Mouse (Mus musculus) midbrain, embryonic 11.5 days (tissue): ENCODE measurements around the gene Ror2. TPM values are rescaled to one million over a fixed set of nuclear protein-coding genes. Genes with fewer than 3 reads are reported as not detected.

ENCODE experiments used
- ATAC-seq: fragments of 200-750 bp; cut with Nextera tagmentation; 2 replicates; pipeline ENCODE4 v1.8.0; 2017; ENCODE audit warnings: moderate TSS enrichment, moderate library complexity; ENCODE audit not compliant: low FRiP score
- DNase-seq: peaks from one replicate; pipeline ENCODE4 v3.0.0; 2015; ENCODE audit warnings: low spot score; ENCODE audit errors: missing footprints
- H3K27ac ChIP-seq: fragments of 300-500 bp; sonication (generic); 2 replicates; pipeline ENCODE4 v1.5.1; 2014; ENCODE audit warnings: low read depth, low read length
- H3K27me3 ChIP-seq: fragments of 300-500 bp; sonication (generic); 2 replicates; pipeline ENCODE4 v1.6.1; 2014; ENCODE audit warnings: mild to moderate bottlenecking, low read length, moderate library complexity, mixed read lengths; ENCODE audit not compliant: control insufficient read depth, insufficient read depth
- H3K36me3 ChIP-seq: fragments of 300-500 bp; sonication (generic); 2 replicates; pipeline ENCODE4 v1.6.1; 2014; ENCODE audit warnings: mild to moderate bottlenecking, low read length, moderate library complexity, mixed read lengths; ENCODE audit not compliant: control insufficient read depth, insufficient read depth
- H3K4me1 ChIP-seq: fragments of 300-500 bp; sonication (generic); 2 replicates; pipeline ENCODE4 v1.6.1; 2014; ENCODE audit warnings: low read length; ENCODE audit not compliant: control insufficient read depth, insufficient read depth
- H3K4me2 ChIP-seq: fragments of 300-500 bp; sonication (generic); 2 replicates; pipeline ENCODE4 v1.6.1; 2014; ENCODE audit warnings: mild to moderate bottlenecking, moderate library complexity
- H3K4me3 ChIP-seq: fragments of 300-500 bp; sonication (generic); 2 replicates; pipeline ENCODE4 v1.5.1; 2014; ENCODE audit warnings: low read depth, low read length
- H3K9ac ChIP-seq: fragments of 300-500 bp; sonication (generic); 2 replicates; pipeline ENCODE4 v1.6.1; 2014; ENCODE audit warnings: low read length
- H3K9me3 ChIP-seq: fragments of 300-500 bp; sonication (generic); 2 replicates; pipeline ENCODE4 v1.6.1; 2016; ENCODE audit warnings: low read length; ENCODE audit not compliant: control insufficient read depth
- WGBS: fragments of 180-500 bp; shearing (Covaris S2); extraction: QIAGEN DNeasy Blood & Tissue Kit; methylation state at CpG from one replicate; pipeline ENCODE4 v1.1.7; 2014; 5-methylcytosine and 5-hydroxymethylcytosine counted together
- polyA plus RNA-seq: library from polyadenylated mRNA; unstranded; fragments of >200 nt; fragmentation: Nextera tagmentation; extraction: Ambion mirVana; gene quantifications from 2 replicates; pipeline ENCODE4 v1.2.1, GENCODE M21; 2014

Gene Ror2
- polyA plus RNA-seq, 1 experiment from 2014 or later, result 4.8 TPM

- DNase-seq (no peak), ATAC-seq (peak; percentile 63; the same call in 1 of the 2 replicates)
- H3K27me3 ChIP-seq, result no peaks in the 10 kb centered on the region
- H3K9me3 ChIP-seq, result no peaks in the 10 kb centered on the region
- H3K4me3 ChIP-seq, result no peak overlapping the region
- no peak overlapping the region for H3K9ac ChIP-seq
- 0 out of 2 replicates have a peak, but pooled peaks cover 3% of the 10 kb centered on the region for H3K4me1 ChIP-seq
- no peak overlapping the region for H3K27ac ChIP-seq
- H3K4me2 ChIP-seq, result no peak overlapping the region
- 76% methylated on average over 5 of the region's 5 CpGs for WGBS
- no peaks in the 10 kb centered on the region for H3K36me3 ChIP-seq
Measured at GRCm38 (mm10) chr13:53075006-53075405, 210.9 kb downstream of the Ror2 start.

- Histone ChIP-seq H3K27ac (no peak overlapping the region), H3K9me3 (no peaks in the 10 kb centered on the region), H3K4me2 (no peak overlapping the region), H3K27me3 (no peaks in the 10 kb centered on the region), H3K4me3 (no peak overlapping the region), H3K9ac (no peak overlapping the region), H3K4me1 (peaks cover 7% of the 10 kb centered on the region; the same call in 1 of the 2 replicates), H3K36me3 (no peaks in the 10 kb centered on the region)
- DNase-seq (no peak), ATAC-seq (no peak)
- WGBS, result 77% methylated on average over 22 of the region's 22 CpGs
Measured at GRCm38 (mm10) chr13:53069076-53069690, 216.7 kb downstream of the Ror2 start.

GRCm38 (mm10) chr13:53068461-53068860, 217.5 kb downstream of the Ror2 start:
- ATAC-seq, result no peak
- no peak overlapping the region for H3K27ac ChIP-seq
- 23% methylated on average over 8 of the region's 8 CpGs for WGBS
- H3K4me2 ChIP-seq, result no peak overlapping the region
- H3K4me3 ChIP-seq, result no peak overlapping the region
- H3K9me3 ChIP-seq, result no peaks in the 10 kb centered on the region
- DNase-seq, result no peak
- H3K27me3 ChIP-seq, result no peaks in the 10 kb centered on the region
- no peaks in the 10 kb centered on the region for H3K36me3 ChIP-seq
- peaks cover 7% of the 10 kb centered on the region; the same call in 1 of the 2 replicates for H3K4me1 ChIP-seq
- H3K9ac ChIP-seq, result no peak overlapping the region

GRCm38 (mm10) chr13:53067949-53068348, 218.0 kb downstream of the Ror2 start:
- no peaks in the 10 kb centered on the region for H3K9me3 ChIP-seq
- H3K9ac ChIP-seq, result no peak overlapping the region
- no peak overlapping the region for H3K27ac ChIP-seq
- no peak overlapping the region for H3K4me3 ChIP-seq
- no peaks in the 10 kb centered on the region for H3K27me3 ChIP-seq
- no peaks in the 10 kb centered on the region for H3K36me3 ChIP-seq
- ATAC-seq, result no peak
- H3K4me1 ChIP-seq, result peaks cover 7% of the 10 kb centered on the region; the same call in 1 of the 2 replicates
- no peak overlapping the region for H3K4me2 ChIP-seq
- DNase-seq, result no peak
- 75% methylated on average over 11 of the region's 11 CpGs for WGBS

GRCm38 (mm10) chr13:53065122-53065521, 220.8 kb downstream of the Ror2 start:
- Histone ChIP-seq H3K4me3 (no peak overlapping the region), H3K9ac (no peak overlapping the region), H3K36me3 (no peaks in the 10 kb centered on the region), H3K4me1 (peaks cover 7% of the 10 kb centered on the region; the same call in 1 of the 2 replicates), H3K27me3 (no peaks in the 10 kb centered on the region), H3K9me3 (no peaks in the 10 kb centered on the region), H3K4me2 (no peak overlapping the region), H3K27ac (no peak overlapping the region)
- no peak for DNase-seq
- no peak for ATAC-seq
- 89% methylated on average over 11 of the region's 11 CpGs for WGBS

- Histone ChIP-seq H3K36me3 (no peaks in the 10 kb centered on the region), H3K9ac (no peak overlapping the region), H3K27me3 (no peaks in the 10 kb centered on the region), H3K4me3 (no peak overlapping the region), H3K4me2 (no peak overlapping the region), H3K4me1 (peaks cover 7% of the 10 kb centered on the region; the same call in 1 of the 2 replicates), H3K27ac (no peak overlapping the region), H3K9me3 (no peaks in the 10 kb centered on the region)
- DNase-seq, result no peak
- WGBS, result 88% methylated on average over 1 of the region's 1 CpGs
- ATAC-seq, result no peak
Measured at GRCm38 (mm10) chr13:53064681-53065080, 221.2 kb downstream of the Ror2 start.

Other genes starting within 250 kb of the Ror2 start
- 33.1 and 35.0 TPM in 2 replicates for gene Sptlc1, start 91.3 kb upstream of the Ror2 start, polyA plus RNA-seq
- 23.0 and 25.0 TPM in 2 replicates for gene Msx2, start 186.9 kb upstream of the Ror2 start, polyA plus RNA-seq